Mouse (Mus musculus) cerebellum, adult 2 months (tissue): ENCODE results near the gene Gm5751. TPM values are rescaled to one million over a fixed set of nuclear protein-coding genes. Genes with fewer than 3 reads are reported as not detected.
"Not testable (repeated sequence)": the region's sequence is repeated elsewhere in the genome, so short reads cannot be mapped to it uniquely, and the experiment has no call there.

Experiments
- DNase-seq, 2 experiments: peaks; one replicate each; pipeline ENCODE4 v3.0.0; 2021
- H3K27ac ChIP-seq: fragments of 200-500 bp; 2 replicates; pipeline ENCODE4 v1.5.1; 2012; ENCODE audit warnings: low read length, control low read depth, inconsistent platforms; ENCODE audit not compliant: insufficient read depth
- H3K27me3 ChIP-seq: fragments of 200-500 bp; 2 replicates; pipeline ENCODE4 v1.6.1; 2012; ENCODE audit warnings: inconsistent platforms, mild to moderate bottlenecking, low read length, moderate library complexity; ENCODE audit not compliant: control insufficient read depth, insufficient read depth
- H3K4me1 ChIP-seq: fragments of 200-500 bp; 2 replicates; pipeline ENCODE4 v1.6.1; 2011; ENCODE audit warnings: low read length; ENCODE audit not compliant: control insufficient read depth, insufficient read depth
- H3K4me3 ChIP-seq: fragments of 200-500 bp; replicated peaks from 2 replicates; pipeline ENCODE3; 2011; ENCODE audit warnings: mild to moderate bottlenecking, low read depth, low read length, control low read depth; ENCODE audit not compliant: insufficient read depth
- CTCF ChIP-seq: fragments of 200-500 bp; IDR thresholded peaks from 2 replicates; pipeline ENCODE4 v1.5.1; 2011; ENCODE audit warnings: low read depth, mild to moderate bottlenecking, control low read depth, low read length, moderate library complexity, borderline replicate concordance; ENCODE audit not compliant: insufficient read depth
- POLR2A ChIP-seq: fragments of 200-500 bp; IDR thresholded peaks from 2 replicates; pipeline ENCODE4 v1.6.1; 2011; ENCODE audit warnings: low read length, control low read depth, borderline replicate concordance; ENCODE audit not compliant: insufficient read depth
- WGBS: fragments of 180-500 bp; shearing (Covaris S2); methylation state at CpG from one replicate; pipeline ENCODE4 v1.1.7; 2018; 5-methylcytosine and 5-hydroxymethylcytosine counted together
- polyA plus RNA-seq: library from polyadenylated mRNA; depleted of rRNA; stranded (reverse); fragments of >200 nt; gene quantifications from 2 replicates; pipeline ENCODE4 v1.2.3, GENCODE M21; 2012; rRNA removed

Gene Gm5751
- 0.57 TPM in 1 of 2 replicates, not detected in the other for polyA plus RNA-seq

DNA sequence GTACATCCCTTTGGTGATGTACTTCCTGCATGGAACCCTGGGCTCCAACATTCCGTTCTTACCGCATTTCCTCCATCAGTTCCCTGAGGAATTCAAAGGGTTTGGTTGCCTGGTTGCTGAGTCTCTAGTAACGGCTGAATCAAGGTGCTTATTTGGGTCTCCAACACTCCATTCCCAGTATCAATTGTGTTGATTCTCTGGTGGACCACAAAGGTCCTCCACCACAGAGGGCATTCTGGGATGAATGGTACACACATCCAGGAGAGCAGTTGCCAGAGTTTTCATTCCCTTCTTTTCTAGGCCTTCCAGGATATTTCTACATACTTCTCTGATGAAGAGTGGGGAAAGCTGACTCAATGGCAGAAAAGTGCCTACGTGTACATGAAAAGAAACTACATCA is at the start of gene Gm5751:
Gm5751 (plus strand) TSS at position 301 of the 400 bp plus-strand sequence.
- DNase-seq, H3K4me1 ChIP-seq, H3K27ac ChIP-seq, H3K4me3 ChIP-seq, H3K27me3 ChIP-seq: not testable (repeated sequence)
- WGBS, result 91% methylated on average over 3 of the region's 4 CpGs

DNA sequence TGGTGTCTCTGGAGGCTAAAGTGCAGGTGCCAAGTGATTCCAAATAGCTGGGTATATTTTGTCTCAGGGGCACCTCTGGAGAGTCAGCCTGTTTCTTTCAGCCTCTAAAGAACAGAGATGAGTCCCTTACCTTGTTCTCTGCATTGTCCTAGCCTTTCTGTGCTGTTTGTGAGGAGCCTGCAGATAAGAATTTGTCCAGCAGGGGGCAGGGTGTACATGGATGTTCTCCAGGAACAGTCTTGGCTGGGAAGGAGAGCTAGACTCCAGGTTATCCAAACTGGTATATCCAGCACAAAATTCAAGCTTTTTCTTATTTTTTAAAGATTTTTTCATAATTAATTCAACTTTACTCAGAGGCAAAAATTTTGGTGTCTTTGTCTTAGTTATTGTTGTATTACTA is 42.0 kb upstream of the Gm5751 start:
- Histone ChIP-seq H3K4me1 (no peaks in the 10 kb centered on the region), H3K27ac (no peak overlapping the region), H3K4me3 (no peak overlapping the region), H3K27me3 (no peaks in the 10 kb centered on the region)
- TF ChIP-seq POLR2A (no peak), CTCF (peak; percentile 26; the same call in 1 of the 2 replicates)
- DNase-seq, result peak; percentile 26 to 51

DNA sequence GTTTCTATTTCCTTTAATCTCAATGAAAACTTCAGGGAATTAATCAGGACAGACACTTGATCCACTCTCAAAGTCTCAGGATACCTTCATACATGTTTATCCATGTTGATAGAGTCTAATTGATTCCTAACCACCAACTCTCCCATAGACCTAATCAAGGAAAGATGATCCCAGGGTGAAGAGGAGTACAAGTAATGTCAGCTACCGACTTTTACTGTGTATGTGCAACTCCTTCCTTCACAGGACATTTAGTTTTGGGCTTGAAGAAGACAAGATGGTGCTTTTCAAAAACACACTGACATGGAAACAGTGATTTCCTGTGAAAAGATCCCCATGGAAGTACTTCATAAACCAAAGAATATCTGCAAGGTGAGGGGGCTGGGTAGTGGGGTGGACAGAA is 30.4 kb upstream of the Gm5751 start, which contains the start of gene Gm6592:
Gm6592 (plus strand) TSS at position 301 of the 400 bp plus-strand sequence.
- Histone ChIP-seq H3K27me3 (no peaks in the 10 kb centered on the region), H3K4me1 (no peaks in the 10 kb centered on the region), H3K27ac (no peak within 1 kb of the TSS), H3K4me3 (no peak within 1 kb of the TSS)
- WGBS, result 74% methylated on average over 1 of the region's 1 CpGs
- no peak for DNase-seq
- TF ChIP-seq POLR2A (no peak), CTCF (no peak)

DNA sequence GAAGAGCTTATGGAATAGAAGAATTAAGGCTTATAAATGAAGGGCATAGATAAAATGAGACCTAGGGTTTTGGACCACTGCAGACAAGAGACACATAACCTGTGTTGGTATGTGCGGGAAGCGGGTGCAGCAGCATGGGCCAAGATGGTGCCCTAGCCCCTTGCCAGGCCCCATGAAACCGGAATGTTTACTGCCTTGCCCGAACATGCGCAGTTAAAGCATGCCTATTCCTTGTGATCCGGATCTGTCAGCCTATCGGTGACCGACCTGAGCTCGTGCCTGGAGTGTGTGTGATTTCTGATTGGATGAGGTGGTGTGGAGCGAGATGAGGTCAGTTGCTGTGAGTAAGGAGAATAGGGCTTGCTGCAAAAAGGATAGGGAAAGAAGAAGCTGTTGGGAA is 21.6 kb upstream of the Gm5751 start:
- Histone ChIP-seq H3K4me1 (no peaks in the 10 kb centered on the region), H3K4me3 (no peak overlapping the region), H3K27me3 (no peaks in the 10 kb centered on the region), H3K27ac (no peak overlapping the region)
- DNase-seq, result no peak
- TF ChIP-seq CTCF, result no peak
- no peak for TF ChIP-seq POLR2A
- 94% methylated on average over 10 of the region's 10 CpGs for WGBS

DNA sequence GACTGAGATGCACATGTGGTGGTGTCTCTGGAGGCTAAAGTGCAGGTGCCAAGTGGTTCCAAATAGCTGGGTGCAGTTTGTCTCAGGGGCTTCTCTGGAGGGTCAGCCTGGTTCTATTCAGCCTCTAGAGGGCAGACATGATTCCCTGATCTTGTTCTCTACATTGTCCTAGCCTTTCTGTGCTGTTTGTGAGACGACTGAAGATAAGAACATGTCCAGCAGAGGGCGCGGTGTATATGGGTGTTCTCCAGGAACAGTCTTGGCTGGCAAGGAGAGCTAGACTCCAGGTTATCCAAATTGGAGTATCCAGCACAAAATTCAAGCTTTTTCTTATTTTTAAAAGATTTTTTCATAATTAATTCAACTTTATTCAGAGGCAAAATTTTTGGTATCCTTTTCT is 9.7 kb upstream of the Gm5751 start:
- not testable (repeated sequence) for H3K4me1 ChIP-seq, H3K27me3 ChIP-seq, H3K4me3 ChIP-seq, H3K27ac ChIP-seq
- peak; percentile 33 to 42 for DNase-seq
- 2% methylated on average over 3 of the region's 3 CpGs for WGBS
- peak; percentile 31 for TF ChIP-seq CTCF

DNA sequence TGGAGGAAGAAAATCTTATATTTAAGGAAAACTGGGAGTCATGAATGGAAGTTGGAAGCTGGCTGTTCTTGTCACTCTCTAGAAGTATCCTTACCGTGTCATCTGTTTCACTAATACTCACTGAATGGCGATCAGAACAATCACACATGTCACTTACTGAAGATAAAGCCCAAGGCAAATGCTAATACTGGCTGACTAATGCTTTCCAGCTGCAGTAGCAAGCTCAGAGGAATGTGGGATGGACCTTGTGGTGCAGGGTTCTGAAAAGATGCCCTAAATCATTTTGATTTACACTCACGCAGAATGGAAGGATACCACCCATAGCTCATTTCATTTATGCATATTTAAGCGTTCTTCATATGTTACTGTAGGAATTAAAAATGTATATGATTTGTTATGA is 10.3 kb downstream of the Gm5751 start:
- no peak for DNase-seq
- no peaks in the 10 kb centered on the region for H3K4me1 ChIP-seq
- H3K27me3 ChIP-seq, result no peaks in the 10 kb centered on the region
- TF ChIP-seq CTCF (no peak), POLR2A (no peak)
- no peak overlapping the region for H3K4me3 ChIP-seq
- H3K27ac ChIP-seq, result no peak overlapping the region
- 74% methylated on average over 4 of the region's 4 CpGs for WGBS

DNA sequence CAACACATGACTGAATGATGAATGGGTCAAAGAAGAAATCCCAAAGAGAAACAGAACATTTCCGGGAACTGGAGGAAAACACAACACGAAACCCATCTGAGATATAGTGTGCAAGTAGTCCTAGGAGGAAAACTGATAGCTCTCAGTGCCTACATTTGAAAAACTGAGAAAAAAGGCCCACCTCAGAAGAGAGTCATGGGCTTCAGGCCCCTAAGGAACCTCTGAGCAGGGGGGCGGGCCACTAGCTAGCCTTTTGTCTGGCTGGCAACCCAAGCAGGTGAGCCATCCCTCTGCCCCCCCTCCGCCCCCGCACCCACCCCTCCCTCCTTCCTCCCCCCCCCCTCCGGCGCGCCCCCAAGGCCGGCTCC is 17.9 kb downstream of the Gm5751 start:
- H3K27me3 ChIP-seq, result no peaks in the 10 kb centered on the region
- WGBS, result 19% methylated on average over 3 of the region's 9 CpGs

DNA sequence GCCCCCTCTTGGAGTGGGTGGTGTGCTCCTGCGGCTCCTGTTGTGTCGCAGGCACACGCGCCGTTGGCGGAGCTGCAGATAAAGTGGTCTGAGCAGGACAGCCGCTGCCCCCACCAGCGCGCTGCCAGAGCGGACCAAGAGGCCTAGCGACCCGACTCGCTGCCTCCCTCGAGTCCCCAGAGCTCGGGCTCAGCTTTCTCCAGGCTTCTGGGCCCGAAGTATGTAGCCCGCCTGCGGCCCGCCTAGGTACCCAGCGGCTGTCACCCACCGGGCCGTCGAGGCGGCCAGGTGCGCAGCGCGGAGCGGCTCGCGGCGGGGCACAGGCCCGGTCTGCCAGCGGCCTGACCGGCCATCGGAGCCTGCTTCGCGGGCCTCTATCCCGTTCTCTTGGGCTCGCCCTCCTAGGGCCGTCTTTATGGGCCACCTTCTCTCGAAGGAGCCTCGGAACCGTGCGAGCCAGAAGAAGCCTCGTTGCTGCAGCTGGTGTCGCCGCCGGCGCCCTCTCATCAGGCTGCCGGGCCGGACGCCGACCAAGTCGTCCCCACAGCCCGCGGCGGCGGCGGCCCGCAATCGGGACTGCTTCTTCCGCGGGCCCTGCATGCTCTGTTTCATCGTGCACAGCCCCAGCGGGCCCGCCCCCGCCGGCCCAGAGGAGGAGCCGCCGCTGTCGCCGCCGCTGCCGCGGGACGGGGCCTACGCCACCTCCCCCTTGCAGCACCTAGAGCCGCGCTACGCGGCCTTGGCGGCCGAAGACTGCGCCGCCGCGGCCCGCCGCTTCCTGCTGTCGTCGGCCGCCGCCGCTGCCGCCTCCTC is 18.5 kb downstream of the Gm5751 start, which contains the start of gene B630019K06Rik:
B630019K06Rik (plus strand) TSS at position 40 of the 813 bp plus-strand sequence.
- 10% methylated on average over 57 of the region's 95 CpGs for WGBS
- TF ChIP-seq CTCF (no peak), POLR2A (0 out of 2 replicates have a peak, but pooled peaks have one; percentile 26)
- Histone ChIP-seq H3K4me1 (no peaks in the 10 kb centered on the region), H3K4me3 (peak within 1 kb of the TSS; percentile 64), H3K27me3 (no peaks in the 10 kb centered on the region), H3K27ac (0 out of 2 replicates have a peak within 1 kb of the TSS, but pooled peaks have one; percentile 54)
- peak; percentile 53 to 63 for DNase-seq

More for the DNA sequence above, 17.9 kb downstream of the Gm5751 start:
- no peak for DNase-seq
- Histone ChIP-seq H3K4me3 (peak overlapping the region; percentile 64), H3K27ac (no peak overlapping the region), H3K4me1 (no peaks in the 10 kb centered on the region)
- no peak for TF ChIP-seq CTCF
- no peak for TF ChIP-seq POLR2A
